Mouse (Mus musculus): ENCODE measurements around the gene Map3k1. TPM values are rescaled to one million over a fixed set of nuclear protein-coding genes. Genes with fewer than 3 reads are reported as not detected.

Gene Map3k1
- polyA plus RNA-seq, 1 experiment from 2014 or later: 12.2 TPM

- H3K27me3 ChIP-seq (replicated peaks): no peaks in the 10 kb centered on the region
- no peak overlapping the region for H3K27ac ChIP-seq
- H3K4me1 ChIP-seq: peaks cover 16% of the 10 kb centered on the region
- H3K9ac ChIP-seq: no peak overlapping the region
- 70% methylated on average over 6 of the region's 6 CpGs for WGBS
- no peaks in the 10 kb centered on the region for H3K36me3 ChIP-seq (replicated peaks)
- no peak overlapping the region for H3K4me2 ChIP-seq
- ATAC-seq (replicated peaks): no peak
- no peak overlapping the region for H3K4me3 ChIP-seq
- H3K9me3 ChIP-seq: no peaks in the 10 kb centered on the region
Observed at GRCm38 (mm10) chr13:111778606-111779005, 30.2 kb downstream of the Map3k1 start.

GRCm38 (mm10) chr13:111777865-111778264, 30.9 kb downstream of the Map3k1 start:
- Histone ChIP-seq H3K36me3 (replicated peaks) (no peaks in the 10 kb centered on the region), H3K9ac (no peak overlapping the region), H3K4me3 (no peak overlapping the region), H3K9me3 (no peaks in the 10 kb centered on the region), H3K4me2 (no peak overlapping the region), H3K27me3 (replicated peaks) (no peaks in the 10 kb centered on the region), H3K27ac (no peak overlapping the region), H3K4me1 (peaks cover 16% of the 10 kb centered on the region)
- WGBS: 68% methylated on average over 10 of the region's 10 CpGs
- ATAC-seq (replicated peaks): peak; percentile 3; the same call in 1 of the 2 replicates

GRCm38 (mm10) chr13:111777179-111777578, 31.6 kb downstream of the Map3k1 start:
- Histone ChIP-seq H3K36me3 (replicated peaks) (no peaks in the 10 kb centered on the region), H3K4me2 (no peak overlapping the region), H3K4me1 (peaks cover 16% of the 10 kb centered on the region), H3K4me3 (no peak overlapping the region), H3K27ac (no peak overlapping the region), H3K9ac (no peak overlapping the region), H3K27me3 (replicated peaks) (no peaks in the 10 kb centered on the region), H3K9me3 (no peaks in the 10 kb centered on the region)
- WGBS: 38% methylated on average over 7 of the region's 7 CpGs
- peak; percentile 40 for ATAC-seq (replicated peaks)

GRCm38 (mm10) chr13:111772075-111772474, 36.7 kb downstream of the Map3k1 start:
- Histone ChIP-seq H3K4me3 (no peak overlapping the region), H3K9me3 (no peaks in the 10 kb centered on the region), H3K4me2 (no peak overlapping the region), H3K4me1 (peaks cover 7% of the 10 kb centered on the region), H3K27ac (no peak overlapping the region), H3K36me3 (replicated peaks) (peaks cover 9% of the 10 kb centered on the region), H3K9ac (no peak overlapping the region), H3K27me3 (replicated peaks) (no peaks in the 10 kb centered on the region)
- 93% methylated on average over 8 of the region's 8 CpGs for WGBS
- ATAC-seq (replicated peaks): no peak

- WGBS: 57% methylated on average over 7 of the region's 7 CpGs
- Histone ChIP-seq H3K4me2 (no peak overlapping the region), H3K9ac (no peak overlapping the region), H3K27me3 (replicated peaks) (no peaks in the 10 kb centered on the region), H3K4me3 (no peak overlapping the region), H3K9me3 (no peaks in the 10 kb centered on the region), H3K36me3 (replicated peaks) (peaks cover 16% of the 10 kb centered on the region), H3K27ac (no peak overlapping the region), H3K4me1 (no peaks in the 10 kb centered on the region)
- ATAC-seq (replicated peaks): peak; percentile 84
Observed at GRCm38 (mm10) chr13:111771232-111771631, 37.6 kb downstream of the Map3k1 start.

- Histone ChIP-seq H3K4me2 (no peak overlapping the region), H3K27me3 (replicated peaks) (no peaks in the 10 kb centered on the region), H3K9ac (no peak overlapping the region), H3K4me3 (no peak overlapping the region), H3K36me3 (replicated peaks) (peaks cover 17% of the 10 kb centered on the region), H3K9me3 (no peaks in the 10 kb centered on the region), H3K27ac (no peak overlapping the region), H3K4me1 (no peaks in the 10 kb centered on the region)
- 94% methylated on average over 9 of the region's 9 CpGs for WGBS
- ATAC-seq (replicated peaks): no peak
Observed at GRCm38 (mm10) chr13:111770776-111771175, 38.0 kb downstream of the Map3k1 start.

- no peaks in the 10 kb centered on the region for H3K27me3 ChIP-seq (replicated peaks)
- H3K9ac ChIP-seq: no peak overlapping the region
- ATAC-seq (replicated peaks): no peak
- H3K9me3 ChIP-seq: no peaks in the 10 kb centered on the region
- no peaks in the 10 kb centered on the region for H3K4me1 ChIP-seq
- no peak overlapping the region for H3K27ac ChIP-seq
- no peak overlapping the region for H3K4me3 ChIP-seq
- 92% methylated on average over 12 of the region's 12 CpGs for WGBS
- peaks cover 49% of the 10 kb centered on the region for H3K36me3 ChIP-seq (replicated peaks)
- no peak overlapping the region for H3K4me2 ChIP-seq
Observed at GRCm38 (mm10) chr13:111762526-111762925, 46.3 kb downstream of the Map3k1 start.

- Histone ChIP-seq H3K9ac (no peak overlapping the region), H3K4me2 (no peak overlapping the region), H3K27me3 (replicated peaks) (no peaks in the 10 kb centered on the region), H3K27ac (no peak overlapping the region), H3K4me3 (no peak overlapping the region), H3K9me3 (no peaks in the 10 kb centered on the region), H3K4me1 (no peaks in the 10 kb centered on the region), H3K36me3 (replicated peaks) (peaks cover 69% of the 10 kb centered on the region)
- ATAC-seq (replicated peaks): no peak
- WGBS: 94% methylated on average over 6 of the region's 6 CpGs
Observed at GRCm38 (mm10) chr13:111756986-111757385, 51.8 kb downstream of the Map3k1 start.

GRCm38 (mm10) chr13:111755937-111756336, 52.9 kb downstream of the Map3k1 start:
- Histone ChIP-seq H3K4me3 (no peak overlapping the region), H3K9me3 (no peaks in the 10 kb centered on the region), H3K9ac (no peak overlapping the region), H3K27ac (no peak overlapping the region), H3K4me2 (no peak overlapping the region), H3K36me3 (replicated peaks) (peaks cover 65% of the 10 kb centered on the region), H3K4me1 (no peaks in the 10 kb centered on the region), H3K27me3 (replicated peaks) (no peaks in the 10 kb centered on the region)
- no peak for ATAC-seq (replicated peaks)
- 95% methylated on average over 15 of the region's 15 CpGs for WGBS

GRCm38 (mm10) chr13:111755377-111755776, 53.4 kb downstream of the Map3k1 start:
- Histone ChIP-seq H3K4me1 (no peaks in the 10 kb centered on the region), H3K4me2 (no peak overlapping the region), H3K9me3 (no peaks in the 10 kb centered on the region), H3K9ac (no peak overlapping the region), H3K27me3 (replicated peaks) (no peaks in the 10 kb centered on the region), H3K4me3 (no peak overlapping the region), H3K36me3 (replicated peaks) (peaks cover 60% of the 10 kb centered on the region), H3K27ac (no peak overlapping the region)
- WGBS: 97% methylated on average over 18 of the region's 18 CpGs
- no peak for ATAC-seq (replicated peaks)

GRCm38 (mm10) chr13:111753321-111753720, 55.5 kb downstream of the Map3k1 start:
- Histone ChIP-seq H3K36me3 (replicated peaks) (peaks cover 68% of the 10 kb centered on the region), H3K4me2 (no peak overlapping the region), H3K4me3 (no peak overlapping the region), H3K9ac (no peak overlapping the region), H3K9me3 (no peaks in the 10 kb centered on the region), H3K27me3 (replicated peaks) (no peaks in the 10 kb centered on the region), H3K27ac (no peak overlapping the region), H3K4me1 (no peaks in the 10 kb centered on the region)
- WGBS: 96% methylated on average over 6 of the region's 6 CpGs
- ATAC-seq (replicated peaks): no peak

GRCm38 (mm10) chr13:111748301-111749062, 60.3 kb downstream of the Map3k1 start:
- WGBS: 95% methylated on average over 28 of the region's 28 CpGs

GRCm38 (mm10) chr13:111746831-111747230, 62.0 kb downstream of the Map3k1 start:
- H3K4me1 ChIP-seq: no peaks in the 10 kb centered on the region
- no peaks in the 10 kb centered on the region for H3K27me3 ChIP-seq (replicated peaks)
- ATAC-seq (replicated peaks): no peak
- H3K36me3 ChIP-seq (replicated peaks): peaks cover 15% of the 10 kb centered on the region; the same call in 1 of the 2 replicates
- no peak overlapping the region for H3K4me2 ChIP-seq
- no peak overlapping the region for H3K4me3 ChIP-seq
- no peaks in the 10 kb centered on the region for H3K9me3 ChIP-seq
- H3K27ac ChIP-seq: no peak overlapping the region
- WGBS: 93% methylated on average over 5 of the region's 5 CpGs
- no peak overlapping the region for H3K9ac ChIP-seq

More at GRCm38 (mm10) chr13:111748301-111749062, 60.3 kb downstream of the Map3k1 start:
- H3K4me3 ChIP-seq: no peak overlapping the region
- H3K4me2 ChIP-seq: no peak overlapping the region
- no peak for ATAC-seq (replicated peaks)
- H3K27me3 ChIP-seq (replicated peaks): no peaks in the 10 kb centered on the region
- H3K36me3 ChIP-seq (replicated peaks): peaks cover 28% of the 10 kb centered on the region; the same call in 1 of the 2 replicates
- no peak overlapping the region for H3K27ac ChIP-seq
- H3K9ac ChIP-seq: no peak overlapping the region
- H3K9me3 ChIP-seq: no peaks in the 10 kb centered on the region
- H3K4me1 ChIP-seq: no peaks in the 10 kb centered on the region

All from midbrain, embryonic 15.5 days (tissue).